Mouse (Mus musculus): Measurements from ENCODE around the gene Adora3.

GRCm38 (mm10) chr3:105929821-105930220 lies 59.2 kb downstream of the Adora3 start:
- TF ChIP-seq CTCF (conservative IDR thresholded peaks at IDR 0.05; ENCODE audit: insufficient read depth, insufficient read length, low read depth, low read length), result no peak
- no peak for TF ChIP-seq POLR2A (IDR thresholded peaks at IDR 0.05; ENCODE audit: low read depth, low read length)
